Mouse (Mus musculus) forebrain, embryonic 11.5 days (tissue): ENCODE measurements around the gene Cwh43. TPM values are rescaled to one million over a fixed set of nuclear protein-coding genes. Genes with fewer than 3 reads are reported as not detected.

ENCODE experiments used
- ATAC-seq: fragments of 200-750 bp; cut with Nextera tagmentation; replicated peaks from 2 replicates; pipeline ENCODE4 v1.8.0; 2017; ENCODE audit warnings: moderate TSS enrichment; ENCODE audit not compliant: low FRiP score
- DNase-seq: peaks from one replicate; pipeline ENCODE4 v3.0.0-alpha.2; 2017; ENCODE audit warnings: low spot score
- H3K27ac ChIP-seq: fragments of 300-500 bp; sonication (generic); 2 replicates; pipeline ENCODE4 v1.5.1; 2014; ENCODE audit warnings: low read depth, low read length
- H3K27me3 ChIP-seq: fragments of 300-500 bp; sonication (generic); 2 replicates; pipeline ENCODE4 v1.6.1; 2014; ENCODE audit warnings: mild to moderate bottlenecking, low read length, mixed read lengths; ENCODE audit not compliant: control insufficient read depth, insufficient read depth
- H3K36me3 ChIP-seq: fragments of 300-500 bp; sonication (generic); 2 replicates; pipeline ENCODE4 v1.6.1; 2014; ENCODE audit warnings: mild to moderate bottlenecking, low read length, moderate library complexity, mixed read lengths; ENCODE audit not compliant: control insufficient read depth, insufficient read depth
- H3K4me1 ChIP-seq: fragments of 300-500 bp; sonication (generic); replicated peaks from 2 replicates; pipeline ENCODE4 v1.6.1; 2014; ENCODE audit warnings: low read length, mixed read lengths; ENCODE audit not compliant: control insufficient read depth, insufficient read depth
- H3K4me2 ChIP-seq: fragments of 300-500 bp; sonication (generic); 2 replicates; pipeline ENCODE4 v1.6.1; 2014; ENCODE audit warnings: low read depth, mild to moderate bottlenecking, low read length, moderate library complexity, mixed read lengths; ENCODE audit not compliant: severe bottlenecking
- H3K4me3 ChIP-seq: fragments of 300-500 bp; sonication (generic); 2 replicates; pipeline ENCODE4 v1.5.1; 2014; ENCODE audit warnings: low read depth, low read length
- H3K9ac ChIP-seq: fragments of 300-500 bp; sonication (generic); 2 replicates; pipeline ENCODE4 v1.6.1; 2014; ENCODE audit warnings: low read length
- H3K9me3 ChIP-seq: fragments of 300-500 bp; sonication (generic); 2 replicates; pipeline ENCODE4 v1.6.1; 2016; ENCODE audit warnings: low read length, mixed read lengths; ENCODE audit not compliant: control insufficient read depth
- WGBS: fragments of 180-500 bp; shearing (Covaris S2); extraction: QIAGEN DNeasy Blood & Tissue Kit; methylation state at CpG from one replicate; pipeline ENCODE4 v1.1.7; 2014; 5-methylcytosine and 5-hydroxymethylcytosine counted together
- polyA plus RNA-seq: library from polyadenylated mRNA; unstranded; fragments of >200 nt; fragmentation: Nextera tagmentation; extraction: Ambion mirVana; gene quantifications from 2 replicates; pipeline ENCODE4 v1.2.1, GENCODE M21; 2014

The Cwh43 gene
- polyA plus RNA-seq, 1 experiment from 2014 or later: not detected

DNA sequence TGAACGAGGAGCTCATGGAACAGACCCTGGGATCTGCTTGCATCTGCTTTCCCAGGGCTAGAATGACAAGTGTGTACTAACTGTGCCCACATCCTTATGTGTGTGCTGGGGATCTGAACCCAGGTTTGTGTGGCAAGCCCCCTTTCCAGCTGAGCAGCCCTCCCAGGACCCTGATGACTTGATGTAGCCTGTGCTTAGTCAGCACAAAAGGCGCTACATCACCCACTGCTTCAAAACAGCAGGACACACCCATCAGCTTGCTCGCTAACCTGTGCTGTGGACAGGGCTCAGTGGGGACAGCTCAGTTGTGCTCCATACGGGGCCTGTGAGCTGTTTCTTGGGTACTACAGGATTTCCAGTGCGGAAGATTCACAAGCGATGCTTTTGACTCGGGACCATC lies 28.9 kb downstream of the Cwh43 start:
- no peak for ATAC-seq
- 77% methylated on average over 7 of the region's 7 CpGs for WGBS

DNA sequence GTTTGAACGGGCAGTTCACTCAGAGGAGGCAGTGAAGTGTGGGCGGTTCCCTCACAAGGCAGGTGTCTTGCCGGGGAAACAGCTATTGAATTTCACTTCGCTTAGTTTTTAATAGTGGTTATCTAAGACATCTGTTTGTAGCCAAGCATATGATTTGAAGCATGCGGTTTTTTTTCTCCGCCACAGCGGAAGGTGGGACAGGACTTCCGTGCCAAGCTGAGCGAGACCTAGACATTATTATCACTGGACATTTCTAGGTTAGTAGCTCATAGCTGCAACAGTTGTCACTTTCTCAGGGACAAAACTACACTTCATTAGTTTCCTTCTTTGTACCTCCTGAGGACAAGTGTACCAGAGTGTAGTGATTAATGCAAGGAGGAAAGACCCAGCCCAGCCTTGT lies 36.3 kb downstream of the Cwh43 start:
- Histone ChIP-seq H3K9me3 (no peaks in the 10 kb centered on the region), H3K27me3 (no peaks in the 10 kb centered on the region), H3K4me1 (no peaks in the 10 kb centered on the region), H3K4me2 (no peak overlapping the region), H3K36me3 (no peaks in the 10 kb centered on the region), H3K4me3 (no peak overlapping the region), H3K27ac (no peak overlapping the region), H3K9ac (no peak overlapping the region)
- ATAC-seq (no peak), DNase-seq (no peak)
- WGBS: 81% methylated on average over 9 of the region's 9 CpGs

More for the DNA sequence above, 28.9 kb downstream of the Cwh43 start:
- H3K27ac ChIP-seq: no peak overlapping the region
- no peak overlapping the region for H3K9ac ChIP-seq
- H3K27me3 ChIP-seq: no peaks in the 10 kb centered on the region
- no peak overlapping the region for H3K4me3 ChIP-seq
- H3K9me3 ChIP-seq: no peaks in the 10 kb centered on the region
- DNase-seq: no peak
- H3K4me2 ChIP-seq: no peak overlapping the region
- H3K4me1 ChIP-seq: 0 out of 2 replicates have a peak, but pooled peaks cover 2% of the 10 kb centered on the region
- no peaks in the 10 kb centered on the region for H3K36me3 ChIP-seq

DNA sequence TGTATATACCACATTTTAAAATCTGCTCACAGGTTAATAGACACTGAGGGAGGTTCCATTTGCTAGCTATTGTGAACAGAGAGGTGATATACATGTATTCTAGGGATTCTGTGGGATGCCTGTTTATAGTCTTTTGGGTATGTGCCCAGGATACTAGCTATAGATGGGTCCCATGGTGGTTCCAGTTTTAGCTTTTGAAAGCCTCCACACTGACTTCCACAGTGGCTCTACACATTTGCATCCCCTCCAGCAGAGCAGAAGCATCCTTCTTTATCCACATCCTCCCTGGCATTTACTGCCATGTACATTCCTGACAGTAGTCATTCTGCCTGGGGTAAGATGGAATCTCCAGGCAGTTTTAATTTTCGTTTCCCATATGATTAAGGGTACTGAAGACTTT lies 44.4 kb downstream of the Cwh43 start:
- Histone ChIP-seq H3K36me3 (no peaks in the 10 kb centered on the region), H3K27ac (no peak overlapping the region), H3K9me3 (no peaks in the 10 kb centered on the region), H3K27me3 (no peaks in the 10 kb centered on the region), H3K9ac (no peak overlapping the region), H3K4me1 (no peaks in the 10 kb centered on the region), H3K4me3 (no peak overlapping the region), H3K4me2 (no peak overlapping the region)
- no peak for ATAC-seq
- no peak for DNase-seq
- WGBS: 84% methylated on average over 1 of the region's 1 CpGs

DNA sequence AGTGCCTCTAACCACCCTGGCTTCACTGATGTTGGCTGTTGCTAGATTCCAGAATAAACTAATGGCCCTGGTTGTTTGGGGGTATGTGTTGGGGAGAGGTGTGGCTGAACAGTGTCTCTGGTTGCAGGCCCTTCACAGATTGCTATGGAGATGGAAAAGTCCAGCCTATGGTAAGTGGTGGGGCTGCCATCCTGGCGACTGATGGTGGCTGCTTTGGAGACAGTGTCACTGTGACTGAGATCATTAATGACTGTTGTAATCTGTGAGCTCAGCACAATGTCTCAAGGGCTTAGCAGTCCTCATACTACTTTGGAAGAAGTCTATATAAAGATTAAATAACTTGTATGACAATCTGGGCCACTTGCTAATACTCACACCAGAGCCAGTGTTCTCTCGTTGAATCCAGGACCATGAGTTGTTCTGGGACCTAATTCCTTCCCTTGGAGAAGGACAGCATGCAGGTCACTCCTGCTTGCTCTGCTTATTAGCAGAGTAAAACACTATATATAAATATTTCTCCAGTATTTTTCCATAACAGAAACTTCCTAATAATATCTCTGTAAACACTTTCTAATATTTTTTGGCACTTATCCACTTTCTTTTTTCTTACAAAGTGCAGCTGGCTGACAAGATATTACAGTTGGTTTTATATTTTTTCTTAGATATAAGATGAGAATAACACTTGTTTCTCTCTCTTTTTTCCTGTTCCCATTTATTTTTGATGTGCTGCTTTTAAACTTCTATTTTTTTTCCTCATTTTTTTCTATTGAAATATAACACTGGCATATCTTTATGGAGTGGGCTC lies 48.8 kb downstream of the Cwh43 start:
- no peak for DNase-seq
- 75% methylated on average over 2 of the region's 2 CpGs for WGBS
- no peak for ATAC-seq

DNA sequence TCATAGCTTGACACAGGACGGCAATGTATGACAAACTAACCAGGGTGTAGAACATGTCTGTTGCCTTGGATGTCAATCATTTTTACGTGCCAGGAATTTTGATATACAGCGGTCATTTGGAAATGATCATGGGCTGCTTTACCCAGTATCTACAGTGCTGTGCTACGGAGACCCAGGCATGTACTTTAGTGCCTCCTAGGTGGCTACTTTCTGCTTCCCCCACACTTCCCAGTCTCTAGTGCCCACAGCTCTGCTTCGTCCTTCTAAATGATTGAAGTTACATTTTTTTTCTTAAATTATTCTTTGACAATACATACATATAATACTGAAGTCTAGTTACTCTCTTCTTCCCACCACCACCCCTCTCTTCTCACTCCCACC lies 49.4 kb downstream of the Cwh43 start:
- H3K4me2 ChIP-seq: no peak overlapping the region
- no peak for ATAC-seq
- WGBS: 90% methylated on average over 5 of the region's 5 CpGs

More for the DNA sequence above, 48.8 kb downstream of the Cwh43 start:
- no peaks in the 10 kb centered on the region for H3K36me3 ChIP-seq
- no peak overlapping the region for H3K9ac ChIP-seq
- H3K4me3 ChIP-seq: no peak overlapping the region
- no peak overlapping the region for H3K27ac ChIP-seq
- no peak overlapping the region for H3K4me2 ChIP-seq
- no peaks in the 10 kb centered on the region for H3K9me3 ChIP-seq
- H3K4me1 ChIP-seq: no peaks in the 10 kb centered on the region
- no peaks in the 10 kb centered on the region for H3K27me3 ChIP-seq

DNA sequence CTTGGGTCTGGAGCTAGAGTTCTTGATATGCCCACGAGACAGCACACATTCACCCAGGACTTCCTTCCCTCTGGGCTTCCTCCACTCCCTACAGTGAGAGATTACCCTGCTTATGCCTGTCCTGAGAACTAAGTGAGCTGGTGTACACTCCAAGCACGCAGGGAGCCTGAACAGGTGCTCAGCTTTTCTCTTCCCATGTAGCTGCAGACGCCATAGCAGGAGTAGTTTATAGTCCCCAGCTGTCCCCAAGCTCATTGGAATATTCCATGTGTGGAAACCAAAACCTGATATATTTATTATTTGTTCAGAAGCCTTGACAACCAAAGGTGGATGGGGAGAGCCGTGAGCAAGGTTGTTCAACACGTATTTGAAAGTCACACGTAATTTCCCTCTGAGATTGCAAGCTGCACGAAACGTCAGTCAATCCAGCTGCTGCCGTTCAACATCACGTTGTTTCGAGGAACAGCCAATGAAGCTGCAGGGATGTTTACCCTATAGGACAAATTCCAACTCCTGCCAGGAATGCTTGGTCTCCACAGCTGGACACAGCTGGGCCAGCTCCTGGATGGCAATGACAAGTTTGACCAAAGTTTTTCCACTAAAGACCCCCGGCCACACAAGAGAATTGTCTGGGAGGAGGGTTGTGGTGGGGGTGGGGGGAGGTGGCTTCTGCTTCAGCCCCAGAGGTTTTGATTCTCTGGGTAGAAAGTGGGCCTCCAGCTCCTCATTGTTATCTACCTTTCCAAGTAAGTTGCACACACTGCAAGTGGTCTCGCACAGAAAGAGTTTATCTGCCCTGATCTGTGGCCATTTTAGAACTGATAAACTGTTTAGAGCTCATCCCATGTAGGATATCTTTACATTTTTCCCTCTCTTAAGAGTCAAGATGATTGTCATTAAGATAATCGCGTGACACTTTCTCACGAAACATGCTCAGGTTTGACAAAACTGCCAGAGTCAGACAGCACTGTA lies 62.9 kb downstream of the Cwh43 start:
- WGBS: 91% methylated on average over 16 of the region's 16 CpGs
- no peak overlapping the region for H3K27ac ChIP-seq

More for the DNA sequence above, 49.4 kb downstream of the Cwh43 start:
- no peak overlapping the region for H3K9ac ChIP-seq
- H3K4me1 ChIP-seq: no peaks in the 10 kb centered on the region
- H3K36me3 ChIP-seq: no peaks in the 10 kb centered on the region
- no peak for DNase-seq
- no peak overlapping the region for H3K27ac ChIP-seq
- H3K27me3 ChIP-seq: no peaks in the 10 kb centered on the region
- no peak overlapping the region for H3K4me3 ChIP-seq
- no peaks in the 10 kb centered on the region for H3K9me3 ChIP-seq

DNA sequence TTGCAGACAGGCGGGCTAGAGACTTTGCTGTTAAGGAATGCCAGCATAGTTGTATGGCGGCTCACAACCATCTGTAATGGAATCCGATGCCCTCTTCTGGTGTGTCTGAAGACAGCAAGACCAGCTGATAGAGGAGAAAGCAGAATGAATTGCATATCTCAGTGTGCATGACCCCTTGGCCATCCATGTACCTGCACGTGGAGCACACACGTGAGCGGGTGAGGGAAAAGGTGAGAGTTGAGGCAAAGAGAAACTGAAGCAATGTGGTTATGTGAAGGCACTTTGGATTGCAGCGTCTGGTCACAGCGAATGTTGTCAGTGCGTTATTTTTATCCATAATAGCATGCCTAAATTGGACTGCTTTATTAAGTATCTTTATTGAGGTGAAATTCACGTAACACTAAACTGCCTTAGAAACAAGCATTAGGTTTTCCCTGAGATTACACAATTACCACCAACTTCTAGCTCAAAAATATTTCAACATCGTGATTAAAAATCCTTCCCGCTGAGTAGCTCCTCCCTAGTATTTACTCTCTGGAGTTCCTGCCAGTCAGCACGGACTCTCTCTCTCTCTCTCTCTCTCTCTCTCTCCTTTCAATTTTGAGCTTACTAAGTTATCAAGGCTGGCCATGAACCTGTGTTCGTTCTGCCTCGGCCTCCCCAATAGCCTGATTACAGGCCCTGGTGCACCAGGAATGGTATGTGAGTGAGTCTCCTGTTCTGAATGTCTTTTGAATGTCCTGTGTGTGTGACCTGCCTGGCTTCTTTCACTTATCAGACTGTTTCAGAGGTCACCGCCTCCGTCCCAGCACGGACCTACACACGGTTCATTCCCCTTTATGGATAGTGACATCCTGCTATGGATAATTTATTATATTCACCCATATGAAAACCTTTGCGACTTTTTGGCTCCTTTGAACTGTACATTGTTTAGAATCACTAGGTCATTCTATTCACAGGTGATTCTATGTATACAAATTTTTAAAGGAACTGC lies 68.8 kb downstream of the Cwh43 start:
- Histone ChIP-seq H3K9ac (no peak overlapping the region), H3K27ac (no peak overlapping the region), H3K4me3 (no peak overlapping the region), H3K4me1 (no peaks in the 10 kb centered on the region), H3K36me3 (no peaks in the 10 kb centered on the region), H3K4me2 (no peak overlapping the region), H3K27me3 (no peaks in the 10 kb centered on the region), H3K9me3 (no peaks in the 10 kb centered on the region)
- DNase-seq: no peak
- 90% methylated on average over 20 of the region's 20 CpGs for WGBS
- no peak for ATAC-seq

More for the DNA sequence above, 62.9 kb downstream of the Cwh43 start:
- Histone ChIP-seq H3K4me2 (no peak overlapping the region), H3K4me3 (no peak overlapping the region), H3K27me3 (no peaks in the 10 kb centered on the region), H3K4me1 (no peaks in the 10 kb centered on the region), H3K9ac (no peak overlapping the region), H3K36me3 (no peaks in the 10 kb centered on the region), H3K9me3 (no peaks in the 10 kb centered on the region)
- no peak for DNase-seq
- ATAC-seq: no peak

DNA sequence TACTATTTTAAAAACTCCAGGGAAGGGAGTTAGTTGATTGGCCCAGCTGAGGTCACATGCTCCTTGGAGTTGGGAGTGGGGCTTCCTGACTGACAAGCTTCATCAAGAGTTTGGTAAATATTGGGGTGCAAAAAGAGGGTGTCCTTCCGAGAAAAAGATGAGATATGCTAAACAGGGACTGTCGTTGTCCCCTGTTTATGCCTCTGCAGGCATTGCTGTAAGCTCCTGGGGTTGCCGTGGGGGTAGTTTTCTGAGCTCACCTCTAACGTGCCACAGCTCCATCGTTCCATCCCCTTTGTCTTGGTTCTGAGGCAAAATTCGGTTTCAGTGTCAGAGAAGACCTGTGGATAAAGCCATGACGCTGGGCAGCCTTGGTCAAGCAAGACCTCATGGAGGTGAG lies 74.8 kb downstream of the Cwh43 start, which contains the start of gene Dcun1d4:
Dcun1d4 (plus strand) TSS at position 301 of the 400 bp plus-strand sequence.
- H3K27ac ChIP-seq: no peak within 1 kb of the TSS

More for the DNA sequence above, 74.8 kb downstream of the Cwh43 start, which contains the start of gene Dcun1d4:
- no peaks in the 10 kb centered on the region for H3K9me3 ChIP-seq
- 84% methylated on average over 7 of the region's 7 CpGs for WGBS
- no peak within 1 kb of the TSS for H3K4me3 ChIP-seq
- ATAC-seq: no peak
- no peaks in the 10 kb centered on the region for H3K36me3 ChIP-seq
- no peak within 1 kb of the TSS for H3K4me2 ChIP-seq
- no peak within 1 kb of the TSS for H3K9ac ChIP-seq
- no peaks in the 10 kb centered on the region for H3K4me1 ChIP-seq
- no peaks in the 10 kb centered on the region for H3K27me3 ChIP-seq
- no peak for DNase-seq
